Mouse (Mus musculus) embryo, embryonic 10 days (tissue): ENCODE measurements at regions not wholly inside any gene's neighbourhood (a gene's known extent, or its start where the extent isn't known, plus 50 kb on each side); places are given as distances from the start of the nearest gene placed in this dataset.
"Not testable (repeated sequence)": the region's sequence is repeated elsewhere in the genome, so short reads cannot be mapped to it uniquely, and the experiment has no call there.

ENCODE experiments used
- DNase-seq: peaks from one replicate; pipeline ENCODE4 v3.0.0-alpha.2; 2015; ENCODE audit warnings: low spot score

DNA sequence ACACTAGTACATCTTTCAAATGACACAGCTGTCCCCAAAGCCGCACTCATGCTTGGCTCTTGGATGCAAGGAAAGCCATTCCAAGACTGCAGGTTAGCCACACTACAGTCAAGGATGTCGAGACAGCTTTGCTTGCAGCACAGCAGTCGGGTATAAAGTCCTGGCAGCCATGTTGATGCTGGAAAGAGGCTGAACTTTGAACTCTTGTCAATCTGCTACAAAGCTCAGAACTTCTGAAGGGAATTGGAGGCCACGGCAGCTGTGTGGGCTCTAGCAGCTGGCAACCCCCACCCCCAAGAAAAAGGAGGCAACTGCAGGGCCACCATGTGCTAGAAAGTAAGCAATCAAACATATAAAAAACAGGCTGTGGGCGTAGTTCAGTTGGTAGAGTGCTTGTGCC is 90.0 kb upstream of the Zcchc2 start:
- DNase-seq: no peak

DNA sequence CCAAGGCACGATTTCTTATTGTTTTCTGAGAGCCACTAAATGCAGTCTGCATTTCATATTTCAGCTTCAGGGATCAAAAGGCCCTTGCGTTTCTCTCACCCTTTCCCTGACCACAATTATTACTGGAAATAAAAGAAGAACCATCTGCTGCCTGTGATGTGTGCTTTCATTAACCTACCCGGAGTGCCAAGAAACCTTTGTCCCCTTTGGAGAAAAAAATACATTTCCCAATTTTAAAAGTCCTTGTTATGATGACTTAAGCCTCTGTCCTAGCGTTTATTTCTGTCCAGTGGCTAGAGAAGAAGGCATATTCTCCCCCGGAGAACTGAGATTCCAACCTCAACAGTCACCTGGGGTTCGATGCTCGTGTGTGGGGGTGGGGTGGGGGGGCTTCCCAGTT is 89.3 kb upstream of the Zcchc2 start:
- DNase-seq: no peak

DNA sequence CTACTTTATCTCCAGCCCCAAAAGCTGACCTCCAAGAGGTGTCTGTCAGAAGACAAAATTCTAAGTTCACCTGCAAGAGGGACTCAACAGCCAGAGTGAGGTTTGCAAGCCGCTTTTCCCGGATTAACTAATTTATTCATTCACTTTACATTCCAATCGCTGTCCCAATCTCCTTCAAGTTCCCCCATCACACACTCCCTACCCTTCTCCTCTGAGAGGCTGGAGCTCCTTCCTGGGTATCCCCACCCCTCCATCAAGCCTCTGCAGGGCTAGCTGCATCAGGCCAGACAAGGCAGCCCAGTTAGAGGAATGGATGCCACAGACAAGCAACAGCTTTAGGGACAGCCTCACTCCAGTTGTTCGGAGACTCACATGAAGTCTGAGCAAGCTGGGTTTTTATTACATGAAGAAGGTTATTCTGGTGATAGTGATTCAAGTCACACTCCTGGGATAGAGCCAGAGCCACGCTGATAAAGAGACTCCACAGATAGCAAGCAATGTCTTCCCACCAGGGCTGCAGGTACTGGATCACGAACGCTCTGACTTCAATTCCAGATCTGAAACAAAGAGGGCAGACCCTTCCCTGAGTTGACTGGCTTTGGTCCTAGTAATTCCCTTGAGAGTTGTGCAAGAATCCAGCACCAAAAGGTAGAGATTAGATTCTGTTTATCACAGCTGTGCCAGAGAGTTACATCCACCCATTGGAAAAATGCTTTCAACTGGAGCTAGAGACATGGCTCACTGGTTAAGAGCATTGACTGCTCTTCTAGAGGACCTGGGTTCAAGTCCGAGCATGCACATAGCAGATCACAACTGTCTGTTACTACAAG is 86.7 kb upstream of the Zcchc2 start:
- DNase-seq: no peak

DNA sequence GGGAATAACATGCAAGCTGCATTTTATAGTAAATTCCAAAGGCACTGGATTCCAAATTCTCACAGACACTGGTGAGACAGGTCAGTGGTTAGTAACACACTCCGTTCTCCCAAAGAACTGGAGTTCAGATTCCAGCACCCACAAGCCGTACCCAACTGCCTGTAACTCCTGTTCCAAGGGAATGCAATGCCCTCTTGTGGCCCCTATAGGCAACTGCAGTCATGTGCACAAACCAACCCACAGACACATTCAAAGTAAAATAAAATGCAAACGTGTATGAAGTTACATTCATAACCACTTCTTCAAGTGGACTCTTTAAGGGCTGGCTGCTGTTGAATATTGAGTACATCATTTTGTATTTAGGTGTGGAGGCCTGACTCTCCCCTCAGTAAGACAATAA is 85.5 kb upstream of the Zcchc2 start:
- no peak for DNase-seq

DNA sequence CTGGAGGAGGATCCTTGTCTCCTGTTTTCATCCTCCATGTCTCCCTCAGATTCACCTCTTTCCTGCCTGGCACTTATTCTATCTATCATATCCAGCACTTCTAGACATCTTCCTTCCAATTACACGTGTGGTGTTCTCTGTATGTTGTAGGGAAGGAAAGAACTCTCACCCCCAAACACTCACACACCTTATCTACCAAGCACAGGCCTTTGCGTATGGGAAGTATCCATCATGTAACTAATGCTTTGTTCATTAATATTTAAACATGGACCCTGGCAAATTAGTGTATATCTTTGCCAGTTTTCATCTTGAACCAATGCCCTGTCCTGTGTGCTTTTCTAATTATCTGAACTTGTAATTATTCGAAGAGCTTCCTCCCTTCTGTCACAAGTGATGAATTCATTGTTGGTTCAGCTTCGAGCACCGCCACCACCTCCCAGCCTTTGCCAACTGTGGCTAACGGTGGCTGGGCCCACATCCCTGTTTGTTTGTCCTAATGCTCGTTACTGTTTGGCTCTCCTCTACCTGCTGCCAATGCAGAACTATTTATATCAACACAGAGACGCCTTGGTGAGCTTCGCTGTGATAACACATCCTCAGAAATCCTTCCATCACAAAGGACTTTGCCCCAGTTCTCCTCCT is 84.3 kb upstream of the Zcchc2 start:
- no peak for DNase-seq

DNA sequence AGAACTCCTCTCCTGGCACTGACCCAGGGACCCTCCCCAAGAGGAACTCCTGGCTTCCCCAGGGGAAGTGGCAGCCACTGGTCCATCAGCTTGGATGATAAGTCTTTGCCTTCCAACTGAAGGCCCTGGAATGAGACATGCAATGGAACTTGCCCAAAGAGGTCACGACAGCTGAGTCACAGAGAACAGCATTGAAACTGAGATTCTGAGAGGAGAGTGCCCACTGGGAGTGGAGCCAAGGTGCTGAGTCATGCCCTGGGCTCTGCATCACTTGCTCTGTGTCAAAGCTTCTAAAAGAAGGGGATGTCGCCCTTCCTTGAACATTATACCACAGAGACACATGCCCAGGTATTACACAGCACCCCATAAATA is 83.8 kb upstream of the Zcchc2 start:
- no peak for DNase-seq

DNA sequence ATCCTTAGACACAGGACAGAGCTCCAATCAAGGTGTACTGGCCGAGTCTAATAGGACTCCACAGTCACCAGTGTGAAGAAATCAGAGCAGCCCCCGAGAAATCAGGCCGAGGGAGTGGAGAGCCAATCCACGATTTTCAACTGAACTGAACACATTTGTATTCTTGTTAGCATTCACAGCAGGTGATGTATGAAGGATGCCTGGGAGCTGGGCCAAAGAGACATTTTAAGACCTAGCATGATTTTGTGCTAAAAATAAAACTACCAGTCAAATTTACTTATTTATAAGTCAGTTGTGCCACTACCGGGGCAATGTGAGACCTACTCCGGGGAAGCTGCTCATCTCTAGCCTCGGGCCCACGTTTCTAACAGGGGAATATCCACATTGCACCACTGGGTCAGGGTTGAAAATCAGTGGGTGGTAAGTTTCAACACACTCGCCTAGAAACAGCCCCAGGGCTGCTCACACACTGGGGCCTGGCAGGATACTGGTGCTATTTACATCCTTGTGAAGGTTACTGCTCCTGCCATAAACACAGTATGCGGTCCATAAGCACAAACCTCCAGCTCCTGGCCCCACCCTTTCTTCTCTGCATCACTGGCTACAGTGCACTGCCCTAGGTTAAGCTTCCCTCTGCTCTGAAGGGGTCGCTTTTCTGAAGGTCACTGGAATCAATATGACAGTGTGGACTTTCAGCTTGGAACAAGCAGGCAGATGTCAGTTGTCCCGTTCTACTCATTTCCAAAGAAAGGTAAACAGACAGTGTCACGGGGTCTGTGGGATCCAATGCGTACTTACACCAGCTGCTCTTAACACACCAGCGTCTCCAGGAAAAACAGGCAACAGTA is 82.0 kb upstream of the Zcchc2 start:
- no peak for DNase-seq

DNA sequence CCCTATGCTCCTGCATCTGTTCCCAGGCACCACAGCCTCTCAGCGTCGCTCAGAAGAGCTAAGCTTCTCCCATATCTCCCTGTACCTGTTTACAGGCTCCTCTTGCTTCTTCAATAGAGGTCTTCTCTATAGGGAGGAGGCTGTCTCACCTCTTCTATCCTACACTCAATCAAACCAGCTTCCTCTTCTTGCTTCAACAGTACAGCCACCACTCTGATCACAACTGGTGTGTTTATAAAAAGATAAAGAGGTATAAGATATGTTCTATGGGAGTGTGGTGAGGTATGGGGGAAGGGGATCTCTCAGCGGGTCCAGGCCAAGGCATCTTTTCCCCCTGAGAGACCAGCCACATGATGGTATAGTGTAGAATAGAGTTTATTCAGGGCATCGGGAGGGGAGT is 81.1 kb upstream of the Zcchc2 start:
- DNase-seq: no peak

DNA sequence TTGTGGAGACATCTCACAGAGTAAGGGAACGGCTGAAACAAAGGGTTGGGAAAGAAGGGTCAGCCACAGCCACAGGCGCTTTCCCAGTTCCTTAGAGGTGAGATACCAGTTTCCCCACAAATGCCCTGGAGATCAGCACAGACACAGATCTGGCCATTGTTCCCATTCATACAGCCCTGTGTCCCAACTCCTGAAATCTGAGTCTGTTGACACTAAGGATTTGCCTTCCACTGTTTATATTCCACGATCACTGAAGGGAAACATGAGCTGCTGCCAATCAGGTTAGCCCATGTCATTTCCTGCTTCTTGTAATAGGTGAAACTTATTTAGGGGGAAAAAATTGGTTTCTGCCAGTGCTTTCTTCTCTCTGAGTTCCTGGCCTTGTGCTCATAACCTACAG is 78.5 kb upstream of the Zcchc2 start:
- peak; percentile 18 for DNase-seq

DNA sequence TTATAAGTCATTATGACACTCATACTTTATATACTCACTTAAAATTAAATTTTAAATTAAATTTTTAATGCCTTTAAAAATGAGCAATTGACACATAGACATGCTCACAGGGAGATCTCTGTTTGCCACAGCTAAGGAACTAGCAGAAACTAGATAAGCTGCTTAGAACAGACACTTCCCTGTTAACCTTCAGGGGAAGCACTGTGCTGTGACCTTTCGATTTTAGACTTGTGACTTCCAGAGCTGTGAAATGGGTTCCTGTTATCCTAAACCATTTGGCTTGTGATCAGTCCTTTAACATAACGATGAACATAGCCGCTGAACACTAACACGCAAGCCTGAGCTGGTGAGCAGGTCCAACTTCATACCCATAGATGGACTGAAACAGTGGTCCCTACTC is 68.4 kb upstream of the Zcchc2 start:
- DNase-seq: no peak

DNA sequence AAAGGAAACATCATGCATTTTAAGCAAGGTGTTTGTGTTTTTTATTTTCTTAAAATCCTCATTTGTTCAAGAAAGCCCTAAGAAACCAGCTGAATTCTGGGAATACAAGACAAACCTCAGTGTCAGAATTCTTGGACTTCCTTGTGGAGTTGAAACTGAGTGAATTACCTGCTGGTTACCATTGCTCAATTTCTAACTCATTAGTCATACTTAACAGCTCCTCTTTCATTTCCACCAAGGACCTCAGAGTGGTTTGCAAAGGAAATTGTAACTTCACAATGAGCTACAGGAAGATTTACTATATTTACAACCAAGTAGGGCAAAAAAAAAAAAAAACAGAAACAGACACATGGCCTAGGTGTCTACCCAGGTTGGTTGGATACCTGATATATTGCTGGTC is 67.6 kb upstream of the Zcchc2 start:
- no peak for DNase-seq

DNA sequence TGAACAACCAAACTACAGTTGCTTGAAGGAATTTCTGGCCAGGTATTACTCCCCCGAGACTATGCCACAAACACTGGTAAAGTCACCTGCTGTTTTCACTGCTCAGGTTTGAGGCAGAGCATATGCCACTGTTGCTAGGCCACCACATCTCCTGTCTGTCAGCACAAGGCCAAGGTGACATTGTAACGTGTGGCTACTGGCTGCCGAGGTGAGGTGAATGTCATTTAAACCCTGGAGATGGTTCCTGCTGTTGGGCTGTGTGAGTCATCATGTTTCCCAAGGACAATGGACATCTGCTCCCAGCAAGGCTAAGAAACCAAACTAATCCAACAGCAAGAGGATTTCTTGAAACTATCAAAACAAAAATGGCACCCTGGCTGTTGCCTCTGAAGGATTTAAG is 67.2 kb upstream of the Zcchc2 start:
- no peak for DNase-seq

DNA sequence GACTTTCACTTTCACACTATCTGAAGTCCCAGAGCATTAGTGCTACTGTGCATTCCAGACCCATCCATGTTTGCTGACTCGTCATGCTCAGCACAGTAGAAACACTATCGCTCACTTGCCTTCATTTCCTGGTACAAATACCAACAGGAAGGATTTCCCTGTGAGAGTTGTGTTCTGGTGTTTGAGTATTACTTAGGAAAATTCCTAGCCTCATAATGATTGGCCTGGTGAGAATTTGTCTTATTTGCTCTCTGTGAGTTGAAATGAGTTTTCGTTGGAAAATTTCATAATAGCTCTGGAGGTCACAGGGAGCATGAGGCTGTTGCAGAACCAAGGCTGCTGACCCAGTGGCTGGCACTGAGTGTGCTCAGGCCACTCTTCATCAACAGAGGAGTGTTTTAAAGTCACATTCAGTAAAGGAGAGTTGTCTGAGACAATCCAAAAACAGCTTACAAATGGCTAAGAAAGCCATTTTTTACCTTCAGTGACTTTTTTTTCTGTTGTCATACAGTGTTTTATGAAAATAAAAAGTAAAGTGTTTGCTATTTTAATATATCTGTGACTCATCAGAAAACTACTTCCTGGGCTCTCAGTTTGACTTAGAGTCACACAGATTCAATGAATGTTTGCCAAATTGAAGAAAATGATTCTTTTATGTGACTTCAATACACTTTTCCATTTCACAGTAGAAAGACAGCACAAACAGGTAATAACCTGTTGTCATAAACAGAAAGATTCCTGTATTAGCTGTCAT is 64.4 kb upstream of the Zcchc2 start:
- DNase-seq: no peak

DNA sequence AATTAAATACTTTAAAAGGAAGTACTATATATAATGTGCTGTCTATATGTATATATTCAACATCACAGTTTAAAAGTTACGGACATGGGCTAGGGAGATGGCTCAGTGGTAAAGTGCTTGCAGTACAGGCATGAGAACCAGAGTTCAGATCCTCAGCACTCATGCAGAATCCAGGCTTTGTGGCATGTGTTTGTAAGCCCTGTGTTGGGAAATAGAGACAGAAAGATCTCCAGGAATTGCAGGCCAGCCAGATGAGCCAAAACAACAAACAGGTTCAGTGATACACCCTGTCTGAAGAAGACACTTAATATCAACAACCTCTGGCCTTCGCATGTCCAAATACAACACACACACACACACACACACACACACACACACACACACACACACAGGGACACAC is 63.3 kb upstream of the Zcchc2 start:
- DNase-seq: no peak

DNA sequence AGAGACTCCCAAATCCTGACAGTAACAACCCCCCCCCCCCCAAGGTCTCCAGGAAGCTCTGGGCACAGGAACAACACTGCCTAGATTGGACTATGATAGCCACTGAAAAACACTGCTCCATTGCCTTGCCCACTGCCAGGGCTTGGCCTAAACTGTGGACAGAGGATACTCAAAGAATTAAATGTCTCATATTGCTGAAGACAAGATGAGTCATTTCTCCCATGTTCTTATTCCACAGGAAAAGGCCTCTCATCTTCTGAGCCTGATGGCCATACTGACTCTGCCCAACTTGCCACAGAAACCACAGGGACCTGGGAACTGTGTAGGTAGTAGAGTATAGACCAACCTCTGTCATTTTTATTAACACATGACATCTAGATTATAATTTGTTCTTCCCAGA is 59.4 kb upstream of the Zcchc2 start:
- no peak for DNase-seq

DNA sequence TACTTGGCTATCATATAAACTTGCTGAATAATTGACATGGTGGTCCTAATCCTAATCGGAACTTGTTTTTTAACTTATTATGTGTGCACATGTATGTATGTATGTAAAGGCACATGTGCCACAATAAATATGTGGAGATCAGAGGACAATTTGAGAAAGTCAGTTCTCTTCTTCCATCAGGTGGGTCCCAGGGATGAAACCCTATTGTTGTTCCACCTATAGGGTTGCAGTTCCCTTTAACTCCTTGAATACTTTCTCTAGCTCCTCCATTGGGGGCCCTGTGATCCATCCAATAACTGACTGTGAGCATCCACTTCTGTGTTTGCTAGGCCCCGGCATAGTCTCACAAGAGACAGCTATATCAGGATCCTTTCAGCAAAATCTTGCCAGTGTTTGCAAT is 56.0 kb upstream of the Zcchc2 start:
- not testable (repeated sequence) for DNase-seq
